Mouse (Mus musculus): Measurements from ENCODE around the gene Dusp3. TPM values are rescaled to one million over a fixed set of nuclear protein-coding genes. Genes with fewer than 3 reads are reported as not detected.

The Dusp3 gene
- total and polyA plus RNA-seq, 3 experiments, result 18.4 to 35.5 (median 29.8) TPM

- Histone ChIP-seq H3K4me3 (ENCODE audit: control insufficient read depth in 1 of 2, insufficient read depth in 1 of 2, low read depth in 2 of 2, low read length in 2 of 2) (no peak overlapping the region), H3K9me3 (replicated peaks; ENCODE audit: insufficient read depth, low read length) (no peaks in the 10 kb centered on the region), H3K9ac (ENCODE audit: control insufficient read depth, low read depth, low read length, poor library complexity, severe bottlenecking) (no peak overlapping the region), H3K4me1 (ENCODE audit: control insufficient read depth in 1 of 2, insufficient read depth in 2 of 2, low read length in 2 of 2) (peaks cover 2 to 22% of the 10 kb centered on the region in 2 experiments; a peak in 3 of 4 replicates), H3K27ac (ENCODE audit: control insufficient read depth, low read depth, low read length) (no peak overlapping the region), H3K36me3 (ENCODE audit: control insufficient read depth in 1 of 2, insufficient read depth in 2 of 2, low read length in 2 of 2) (peaks cover 0 to 14% of the 10 kb centered on the region in 2 experiments; a peak in 2 of 4 replicates), H3K79me2 (ENCODE audit: control insufficient read depth, insufficient read depth, low read length, poor library complexity) (no peaks in the 10 kb centered on the region), H3K27me3 (ENCODE audit: control insufficient read depth in 1 of 2, insufficient read depth in 2 of 2, low read length in 2 of 2) (no peaks in the 10 kb centered on the region)
- no peak for DNase-seq (ENCODE audit: low read depth, low spot score)
- no peak for TF ChIP-seq BHLHE40 (IDR thresholded peaks at IDR 0.05; ENCODE audit: borderline replicate concordance, low read depth, low read length)
- TF ChIP-seq MYB (IDR thresholded peaks at IDR 0.05; ENCODE audit: low read depth, low read length), result no peak
- TF ChIP-seq POLR2AphosphoS2 (IDR thresholded peaks at IDR 0.05; ENCODE audit: low read length), result no peak
- TF ChIP-seq MEF2A (IDR thresholded peaks at IDR 0.05; ENCODE audit: extremely low read depth, insufficient replicate concordance, low read depth, low read length, poor library complexity, severe bottlenecking), result no peak
- TF ChIP-seq ZKSCAN1 (IDR thresholded peaks at IDR 0.05; ENCODE audit: low read depth, low read length), result no peak
- no peak for TF ChIP-seq NRF1 (IDR thresholded peaks at IDR 0.05; ENCODE audit: insufficient read depth, low read depth, low read length, poor library complexity, severe bottlenecking)
- TF ChIP-seq KAT2A (conservative IDR thresholded peaks at IDR 0.05; ENCODE audit: low read depth, low read length), result no peak
- no peak for TF ChIP-seq USF1 (IDR thresholded peaks at IDR 0.05; ENCODE audit: low read depth, low read length)
- no peak for TF ChIP-seq TBP (IDR thresholded peaks at IDR 0.05; ENCODE audit: low read depth, low read length)
- TF ChIP-seq POLR2AphosphoS5 (IDR thresholded peaks at IDR 0.05; ENCODE audit: borderline replicate concordance, low read depth, low read length), result no peak
- TF ChIP-seq RCOR1 (IDR thresholded peaks at IDR 0.05; ENCODE audit: low read depth, low read length), result no peak
- TF ChIP-seq EP300 (IDR thresholded peaks at IDR 0.05; ENCODE audit: low read depth in 1 of 2, low read length in 2 of 2), result no peak
- no peak for TF ChIP-seq ETS1 (IDR thresholded peaks at IDR 0.05; ENCODE audit: low read depth, low read length)
These were observed 38.5 kb upstream of the Dusp3 start for GRCm38 (mm10) chr11:102025354-102025753.

GRCm38 (mm10) chr11:102024875-102025274 lies 38.1 kb upstream of the Dusp3 start:
- Histone ChIP-seq H3K36me3 (ENCODE audit: control insufficient read depth in 1 of 2, insufficient read depth in 2 of 2, low read length in 2 of 2) (peaks cover 0 to 13% of the 10 kb centered on the region in 2 experiments; a peak in 2 of 4 replicates), H3K27me3 (ENCODE audit: control insufficient read depth in 1 of 2, insufficient read depth in 2 of 2, low read length in 2 of 2) (no peaks in the 10 kb centered on the region), H3K79me2 (ENCODE audit: control insufficient read depth, insufficient read depth, low read length, poor library complexity) (no peaks in the 10 kb centered on the region), H3K9me3 (replicated peaks; ENCODE audit: insufficient read depth, low read length) (no peaks in the 10 kb centered on the region), H3K9ac (ENCODE audit: control insufficient read depth, low read depth, low read length, poor library complexity, severe bottlenecking) (no peak overlapping the region), H3K4me1 (ENCODE audit: control insufficient read depth in 1 of 2, insufficient read depth in 2 of 2, low read length in 2 of 2) (peaks cover 2 to 18% of the 10 kb centered on the region in 2 experiments; a peak in 3 of 4 replicates), H3K4me3 (ENCODE audit: control insufficient read depth in 1 of 2, insufficient read depth in 1 of 2, low read depth in 2 of 2, low read length in 2 of 2) (no peak overlapping the region), H3K27ac (ENCODE audit: control insufficient read depth, low read depth, low read length) (no peak overlapping the region)
- no peak for DNase-seq (ENCODE audit: low read depth, low spot score)
- TF ChIP-seq RAD21 (IDR thresholded peaks at IDR 0.05; ENCODE audit: low read depth, low read length) (no peak), CHD2 (IDR thresholded peaks at IDR 0.05; ENCODE audit: low read length) (no peak), GATA1 (IDR thresholded peaks at IDR 0.05; ENCODE audit: low read depth, low read length) (no peak), ZNF384 (IDR thresholded peaks at IDR 0.05; ENCODE audit: low read depth, low read length) (no peak), RCOR1 (IDR thresholded peaks at IDR 0.05; ENCODE audit: low read depth, low read length) (no peak), USF2 (IDR thresholded peaks at IDR 0.05; ENCODE audit: borderline replicate concordance in 1 of 2, insufficient read depth in 1 of 2, low read depth in 1 of 2, low read length in 2 of 2) (no peak), MAX (IDR thresholded peaks at IDR 0.05; ENCODE audit: low read length) (no peak), POLR2AphosphoS5 (IDR thresholded peaks at IDR 0.05; ENCODE audit: borderline replicate concordance, low read depth, low read length) (no peak), ZMIZ1 (IDR thresholded peaks at IDR 0.05; ENCODE audit: low read depth, low read length) (no peak), TCF12 (IDR thresholded peaks at IDR 0.05; ENCODE audit: low read depth, low read length) (no peak), MYB (IDR thresholded peaks at IDR 0.05; ENCODE audit: low read depth, low read length) (no peak), MAZ (IDR thresholded peaks at IDR 0.05; ENCODE audit: low read depth, low read length) (no peak), ZC3H11A (IDR thresholded peaks at IDR 0.05; ENCODE audit: low read depth, low read length) (no peak), TAL1 (IDR thresholded peaks at IDR 0.05; ENCODE audit: low read length) (no peak), SMC3 (IDR thresholded peaks at IDR 0.05; ENCODE audit: low read depth, low read length) (no peak), JUND (IDR thresholded peaks at IDR 0.05; ENCODE audit: low read depth, low read length) (no peak), NRF1 (IDR thresholded peaks at IDR 0.05; ENCODE audit: insufficient read depth, low read depth, low read length, poor library complexity, severe bottlenecking) (no peak), TBP (IDR thresholded peaks at IDR 0.05; ENCODE audit: low read depth, low read length) (no peak), UBTF (IDR thresholded peaks at IDR 0.05; ENCODE audit: borderline replicate concordance, insufficient read depth, low read depth, low read length) (no peak)

All from MEL (cell line).